Mouse (Mus musculus): Measurements from ENCODE around the gene Irx5. TPM values are rescaled to one million over a fixed set of nuclear protein-coding genes. Genes with fewer than 3 reads are reported as not detected.

Gene Irx5
- polyA plus RNA-seq, 2 experiments, result 0.04 TPM; not detected in 1

GRCm38 (mm10) chr8:92404218-92404617, 46.8 kb downstream of the Irx5 start:
- no peak for DNase-seq (ENCODE audit: low read depth in 3 of 3, low spot score in 3 of 3)
- no peak for ATAC-seq (ENCODE audit: insufficient read depth)
- H3K4me3 ChIP-seq (ENCODE audit: insufficient read depth in 1 of 2, low read depth in 2 of 2, low read length in 2 of 2), result no peak overlapping the region
- H3K27ac ChIP-seq, result no peak overlapping the region
- no peak overlapping the region for H3K9ac ChIP-seq (replicated peaks)
- no peaks in the 10 kb centered on the region for H3K9me3 ChIP-seq (ENCODE audit: control insufficient read depth, low read length)
- no peak overlapping the region for H3K4me2 ChIP-seq (ENCODE audit: low read depth)
- H3K4me1 ChIP-seq (replicated peaks; ENCODE audit: control insufficient read depth in 2 of 2, insufficient read depth in 2 of 2, low read length in 1 of 2), result no peaks in the 10 kb centered on the region
- H3K36me3 ChIP-seq (replicated peaks; ENCODE audit: control insufficient read depth, insufficient read depth, low read depth), result no peaks in the 10 kb centered on the region
- TF ChIP-seq EP300 (IDR thresholded peaks at IDR 0.05; ENCODE audit: low read depth), result no peak
- TF ChIP-seq CTCF (IDR thresholded peaks at IDR 0.05; ENCODE audit: low read depth), result no peak
- 59% methylated on average over 2 of the region's 2 CpGs for WGBS (ENCODE audit: insufficient replicate concordance)
- H3K27me3 ChIP-seq (ENCODE audit: control insufficient read depth, insufficient read depth, low read length), result no peaks in the 10 kb centered on the region

- Histone ChIP-seq H3K36me3 (replicated peaks; ENCODE audit: control insufficient read depth, insufficient read depth, low read depth) (no peaks in the 10 kb centered on the region), H3K27me3 (ENCODE audit: control insufficient read depth, insufficient read depth, low read length) (no peaks in the 10 kb centered on the region), H3K4me2 (ENCODE audit: low read depth) (no peak overlapping the region), H3K9me3 (ENCODE audit: control insufficient read depth, low read length) (no peaks in the 10 kb centered on the region), H3K4me3 (ENCODE audit: insufficient read depth in 1 of 2, low read depth in 2 of 2, low read length in 2 of 2) (no peak overlapping the region), H3K27ac (no peak overlapping the region), H3K9ac (replicated peaks) (no peak overlapping the region), H3K4me1 (replicated peaks; ENCODE audit: control insufficient read depth in 2 of 2, insufficient read depth in 2 of 2, low read length in 1 of 2) (no peaks in the 10 kb centered on the region)
- 60% methylated on average over 7 of the region's 7 CpGs for WGBS (ENCODE audit: insufficient replicate concordance)
- DNase-seq (ENCODE audit: low read depth in 3 of 3, low spot score in 3 of 3) (no peak), ATAC-seq (ENCODE audit: insufficient read depth) (no peak)
- TF ChIP-seq CTCF (IDR thresholded peaks at IDR 0.05; ENCODE audit: low read depth), result no peak
Measured at GRCm38 (mm10) chr8:92408092-92408491, 50.7 kb downstream of the Irx5 start.

GRCm38 (mm10) chr8:92413583-92413982, 56.2 kb downstream of the Irx5 start:
- WGBS (ENCODE audit: insufficient replicate concordance), result 73% methylated on average over 6 of the region's 6 CpGs
- no peak for ATAC-seq (ENCODE audit: insufficient read depth)

GRCm38 (mm10) chr8:92420666-92421065, 63.2 kb downstream of the Irx5 start:
- TF ChIP-seq EP300 (IDR thresholded peaks at IDR 0.05; ENCODE audit: low read depth) (no peak), CTCF (IDR thresholded peaks at IDR 0.05; ENCODE audit: low read depth) (no peak)
- no peak overlapping the region for H3K4me2 ChIP-seq (ENCODE audit: low read depth)
- ATAC-seq (ENCODE audit: insufficient read depth) (no peak), DNase-seq (ENCODE audit: low read depth in 3 of 3, low spot score in 3 of 3) (no peak)
- H3K9me3 ChIP-seq (ENCODE audit: control insufficient read depth, low read length), result no peaks in the 10 kb centered on the region
- no peaks in the 10 kb centered on the region for H3K27me3 ChIP-seq (ENCODE audit: control insufficient read depth, insufficient read depth, low read length)
- no peaks in the 10 kb centered on the region for H3K36me3 ChIP-seq (replicated peaks; ENCODE audit: control insufficient read depth, insufficient read depth, low read depth)
- H3K4me1 ChIP-seq (replicated peaks; ENCODE audit: control insufficient read depth in 2 of 2, insufficient read depth in 2 of 2, low read length in 1 of 2), result no peaks in the 10 kb centered on the region
- H3K4me3 ChIP-seq (ENCODE audit: insufficient read depth in 1 of 2, low read depth in 2 of 2, low read length in 2 of 2), result no peak overlapping the region
- H3K9ac ChIP-seq (replicated peaks), result no peak overlapping the region
- 70% methylated on average over 7 of the region's 7 CpGs for WGBS (ENCODE audit: insufficient replicate concordance)
- H3K27ac ChIP-seq, result no peak overlapping the region

More at GRCm38 (mm10) chr8:92413583-92413982, 56.2 kb downstream of the Irx5 start:
- Histone ChIP-seq H3K36me3 (replicated peaks; ENCODE audit: control insufficient read depth, insufficient read depth, low read depth) (no peaks in the 10 kb centered on the region), H3K27ac (no peak overlapping the region), H3K27me3 (ENCODE audit: control insufficient read depth, insufficient read depth, low read length) (no peaks in the 10 kb centered on the region), H3K4me2 (ENCODE audit: low read depth) (no peak overlapping the region), H3K9me3 (ENCODE audit: control insufficient read depth, low read length) (no peaks in the 10 kb centered on the region), H3K9ac (replicated peaks) (no peak overlapping the region), H3K4me1 (replicated peaks; ENCODE audit: control insufficient read depth in 2 of 2, insufficient read depth in 2 of 2, low read length in 1 of 2) (no peaks in the 10 kb centered on the region), H3K4me3 (ENCODE audit: insufficient read depth in 1 of 2, low read depth in 2 of 2, low read length in 2 of 2) (no peak overlapping the region)
- TF ChIP-seq EP300 (IDR thresholded peaks at IDR 0.05; ENCODE audit: low read depth) (no peak), CTCF (IDR thresholded peaks at IDR 0.05; ENCODE audit: low read depth) (no peak)
- DNase-seq (ENCODE audit: low read depth in 3 of 3, low spot score in 3 of 3), result no peak

Measured in liver, embryonic 14.5 days (tissue).